Mouse (Mus musculus) frontal cortex, adult (tissue): ENCODE measurements around the gene Gm45713.
"Not testable (repeated sequence)": the region's sequence is repeated elsewhere in the genome, so short reads cannot be mapped to it uniquely, and the experiment has no call there.

Experiments
- ATAC-seq: cut with Nextera tagmentation; 2 replicates; pipeline ENCODE4 v1.9.2; 2017; ENCODE audit warnings: mild to moderate bottlenecking, moderate library complexity, mixed read lengths; ENCODE audit not compliant: low TSS enrichment

Gene Gm45713

DNA sequence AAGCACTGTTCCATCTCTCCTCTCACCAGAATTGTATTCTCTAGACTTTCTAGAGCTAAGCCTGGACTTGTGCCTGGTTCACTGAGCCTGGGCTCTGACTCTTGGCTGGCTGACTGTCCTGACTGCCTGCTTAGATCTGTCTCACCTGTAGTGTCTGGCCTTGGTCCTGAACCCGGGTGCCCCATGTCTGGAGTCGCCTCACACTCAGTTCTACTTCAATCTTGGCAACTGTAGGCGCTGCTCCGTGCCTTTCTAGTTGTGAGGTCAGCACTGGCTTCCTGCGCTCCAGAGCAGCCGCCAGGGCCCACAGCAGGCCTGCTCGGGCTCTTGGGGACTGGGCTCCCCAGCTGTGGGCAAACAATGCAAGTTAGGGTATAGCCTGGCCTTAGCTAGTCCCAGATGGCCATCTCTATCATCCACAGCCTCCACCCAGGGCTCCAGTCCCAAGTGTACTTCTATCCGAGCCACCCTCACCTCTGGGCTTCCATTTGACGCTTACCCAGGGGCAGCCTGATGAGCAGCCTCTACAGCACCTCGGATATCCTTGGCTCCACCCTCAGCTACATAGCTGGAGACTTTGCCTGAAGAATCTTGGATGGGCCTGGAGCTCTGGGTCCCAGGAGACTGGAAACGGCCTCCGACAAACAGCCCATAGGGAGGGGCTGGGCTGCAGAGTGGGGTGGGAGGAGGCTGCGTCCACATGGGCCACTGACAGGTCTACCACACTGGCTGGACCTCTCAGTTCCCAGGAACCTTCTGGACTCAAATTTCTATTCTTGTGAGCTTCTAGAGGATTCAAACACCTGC lies 8.5 kb upstream of the Gm45713 start:
- no peak for ATAC-seq

DNA sequence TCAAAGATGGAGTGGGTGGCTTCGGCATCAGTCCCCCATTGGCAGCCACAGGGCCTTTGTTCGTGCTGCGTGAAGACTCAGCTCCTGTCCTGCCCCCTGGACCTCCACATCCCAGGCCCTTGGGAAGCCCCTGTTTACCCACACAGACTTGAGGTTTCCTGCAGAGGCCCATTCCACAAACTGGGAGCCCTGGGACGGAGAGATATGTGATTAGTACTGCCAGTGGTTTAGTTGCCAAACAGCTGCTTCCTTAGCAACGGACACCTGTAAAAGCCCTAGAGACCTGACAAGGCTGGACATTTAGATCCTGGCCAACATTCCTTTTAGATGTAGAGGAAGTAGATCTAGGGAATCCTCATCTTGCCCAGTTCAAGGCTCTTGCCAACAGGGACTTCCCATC lies 5.9 kb upstream of the Gm45713 start:
- ATAC-seq = no peak

DNA sequence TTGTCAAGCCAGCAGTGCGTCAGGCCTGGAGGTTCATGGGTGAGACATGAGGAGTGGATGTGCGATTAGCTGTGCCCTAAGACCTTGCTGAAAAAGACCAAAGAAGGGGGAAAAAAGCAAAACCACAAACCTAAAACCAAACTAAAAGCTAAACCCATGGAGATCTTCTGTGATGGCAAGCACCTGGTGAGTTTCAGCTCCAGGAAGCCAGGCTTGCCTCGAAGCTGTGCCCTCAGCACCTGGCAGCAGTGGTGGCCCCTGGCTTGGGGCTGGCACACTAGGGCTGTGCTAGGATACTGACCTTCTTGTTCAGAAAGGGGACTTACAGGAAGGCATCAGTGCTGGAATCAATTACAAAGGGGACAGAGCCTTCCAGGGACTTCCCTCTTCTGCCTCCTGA lies 5.3 kb upstream of the Gm45713 start:
- ATAC-seq = no peak

GRCm38 (mm10) chr7:45139904-45140723 lies 4.1 kb upstream of the Gm45713 start:
- ATAC-seq = no peak

DNA sequence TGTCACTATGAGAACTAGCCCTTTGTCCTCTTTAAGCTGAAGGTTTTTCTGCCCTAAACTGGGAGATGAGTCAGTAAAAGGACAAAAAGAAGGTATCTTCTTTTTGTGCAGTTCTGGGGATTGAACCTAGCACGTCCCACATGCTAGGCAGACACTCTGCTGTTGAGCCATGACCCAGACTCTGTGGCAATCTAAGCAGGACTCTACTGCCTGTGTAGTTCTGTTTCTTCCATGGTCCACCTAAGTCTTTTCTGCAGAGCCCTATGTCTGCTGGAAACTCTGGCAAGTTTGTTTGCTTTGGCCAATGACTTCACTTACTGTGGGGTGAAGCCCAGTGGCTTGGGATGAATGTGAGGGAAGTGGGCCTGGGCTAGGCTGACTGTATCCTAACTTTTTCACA lies 2.4 kb upstream of the Gm45713 start:
- no peak for ATAC-seq

DNA sequence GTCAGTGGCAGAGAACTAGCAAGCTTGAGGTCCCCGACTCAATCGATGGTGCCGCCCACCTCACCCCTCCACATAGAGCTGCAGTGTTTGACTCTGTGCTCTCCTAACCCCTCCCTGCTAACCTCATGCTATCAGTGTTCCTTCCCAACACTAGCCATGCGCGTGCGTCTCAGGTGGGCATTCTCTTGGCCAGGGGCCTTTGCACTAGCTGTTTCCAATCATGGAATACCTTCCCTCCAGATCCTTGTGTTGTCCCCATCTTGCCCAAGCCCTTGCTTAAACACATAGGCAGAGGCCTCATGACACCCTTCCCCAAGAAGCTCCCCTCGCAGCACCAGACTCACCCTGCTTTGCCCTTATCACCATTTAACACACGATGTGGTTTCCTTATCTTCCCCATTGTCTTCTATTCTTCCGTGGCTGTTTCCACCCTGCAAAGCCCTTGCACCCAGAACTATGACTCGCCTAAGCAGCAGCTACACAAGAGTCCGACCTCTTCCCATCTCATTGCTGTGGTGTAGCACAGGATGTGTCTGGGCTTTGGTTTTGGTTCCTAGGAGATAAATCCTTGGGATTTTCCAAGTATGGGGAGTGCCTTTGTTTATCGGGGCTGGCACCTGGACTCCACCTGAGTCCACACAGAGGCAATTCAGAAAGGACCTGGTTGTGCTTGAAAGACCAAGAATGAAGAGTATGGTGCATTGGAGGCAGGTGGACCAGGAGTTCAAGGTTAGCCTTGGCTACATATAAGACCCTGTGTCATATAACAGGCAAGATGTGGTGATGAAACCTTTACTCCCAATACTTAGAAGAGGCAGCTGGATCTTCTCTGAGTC lies 1.4 kb upstream of the Gm45713 start:
- no peak for ATAC-seq

DNA sequence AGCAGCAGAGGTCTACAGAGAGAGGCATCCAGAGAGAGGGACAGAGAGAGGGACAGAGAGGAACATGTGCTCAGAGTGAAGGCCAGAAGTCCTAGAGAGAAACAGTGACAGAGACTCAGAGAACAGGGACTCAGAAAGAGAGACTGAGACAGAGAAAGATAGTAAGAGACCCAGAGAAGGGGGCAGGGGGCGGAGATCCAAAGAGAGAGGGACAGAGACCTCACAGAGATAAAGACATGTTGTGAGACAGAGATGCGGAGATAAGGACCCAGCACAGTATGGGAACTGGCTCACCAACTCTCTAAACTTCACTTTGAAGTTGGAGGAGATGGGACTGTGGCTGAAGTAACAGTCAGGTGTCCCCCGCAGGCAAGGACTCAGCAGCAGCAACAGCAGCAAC lies 661 bp downstream of the Gm45713 start:
- ATAC-seq = no peak

DNA sequence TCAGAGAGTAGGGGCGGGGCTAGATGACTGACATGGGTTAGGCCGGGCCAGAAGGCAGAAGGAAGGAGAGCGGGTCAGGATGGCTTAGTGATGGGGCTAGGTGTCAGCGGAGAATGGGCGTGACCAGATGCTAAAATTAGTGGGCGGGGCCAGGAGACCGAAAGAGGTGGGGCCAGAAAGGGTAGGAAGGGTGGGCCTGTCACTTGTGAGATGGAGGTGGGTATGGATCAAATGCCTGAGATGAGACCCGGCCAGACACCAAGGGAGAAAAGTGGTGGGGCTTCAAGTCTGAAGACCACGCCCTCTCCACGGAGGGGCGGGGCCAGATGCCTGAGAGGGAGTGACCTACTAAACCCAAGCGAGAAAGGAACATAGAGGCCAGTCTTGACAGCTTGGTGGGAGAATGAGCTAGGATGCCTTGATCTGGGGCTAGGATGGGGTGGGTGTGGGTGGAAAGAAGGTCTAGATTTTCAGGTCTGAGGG lies 1.4 kb downstream of the Gm45713 start:
- ATAC-seq = no peak

GRCm38 (mm10) chr7:45133446-45134159 lies 2.4 kb downstream of the Gm45713 start:
- ATAC-seq = no peak

- no peak for ATAC-seq
These were observed 4.2 kb downstream of the Gm45713 start for GRCm38 (mm10) chr7:45131850-45132249.

- no peak for ATAC-seq
These were observed 6.1 kb downstream of the Gm45713 start for GRCm38 (mm10) chr7:45129776-45130512.

- no peak for ATAC-seq
These were observed 6.7 kb downstream of the Gm45713 start for GRCm38 (mm10) chr7:45129318-45129717.

GRCm38 (mm10) chr7:45128624-45129246 lies 7.3 kb downstream of the Gm45713 start, which contains the start of gene Rpl13a:
TSS of gene Rpl13a (minus strand) at chr7:45128761.
- ATAC-seq = peak; percentile 81

- no peak for ATAC-seq
These were observed 8.3 kb downstream of the Gm45713 start for GRCm38 (mm10) chr7:45127700-45128224.

GRCm38 (mm10) chr7:45126844-45127699 lies 9.0 kb downstream of the Gm45713 start:
- ATAC-seq = no peak

DNA sequence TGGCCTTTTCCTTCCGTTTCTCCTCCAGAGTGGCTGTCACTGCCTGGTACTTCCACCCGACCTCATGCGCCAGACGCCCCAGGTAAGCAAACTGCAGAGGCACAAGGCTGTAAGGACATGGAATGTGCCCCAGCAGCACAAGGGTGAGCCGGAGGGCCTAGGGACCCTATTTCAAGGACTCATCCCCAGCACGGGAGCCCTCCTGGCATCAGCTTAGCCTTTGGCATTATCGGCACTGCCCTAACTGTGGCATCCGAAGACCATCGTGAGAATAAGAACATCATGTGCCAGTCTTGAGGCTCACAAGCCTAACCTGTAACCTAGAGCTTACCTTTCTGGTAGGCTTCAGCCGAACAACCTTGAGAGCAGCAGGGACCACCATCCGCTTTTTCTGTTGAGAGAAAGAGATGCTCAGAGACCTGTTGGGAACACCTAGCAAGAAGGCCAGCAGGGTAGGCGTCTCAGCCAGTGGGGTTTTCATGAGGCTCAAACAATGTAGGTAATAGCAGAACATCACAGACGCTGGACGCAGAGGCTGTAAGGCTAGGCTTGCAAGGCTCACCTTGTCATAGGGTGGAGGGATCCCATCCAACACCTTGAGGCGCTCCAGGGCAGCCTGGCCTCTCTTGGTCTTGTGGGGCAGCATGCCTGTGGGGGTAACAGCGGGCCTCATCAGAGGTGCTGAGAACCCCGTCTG lies 9.7 kb downstream of the Gm45713 start:
- no peak for ATAC-seq

- ATAC-seq = not testable (repeated sequence)
These were observed 10.4 kb downstream of the Gm45713 start for GRCm38 (mm10) chr7:45125649-45126048.

- no peak for ATAC-seq
These were observed 10.9 kb downstream of the Gm45713 start for GRCm38 (mm10) chr7:45125144-45125600.
